Mouse (Mus musculus): ENCODE data around the gene Obox3.
"Not testable (repeated sequence)": the region's sequence is repeated elsewhere in the genome, so short reads cannot be mapped to it uniquely, and the experiment has no call there.

The Obox3 gene

GRCm38 (mm10) chr7:15639802-15640201 lies at the start of gene Obox3:
TSS of gene Obox3 (minus strand) at chr7:15639902.
- DNase-seq: not testable (repeated sequence)

GRCm38 (mm10) chr7:15509411-15509810 lies 130.3 kb downstream of the Obox3 start:
- DNase-seq: not testable (repeated sequence)
